Mouse (Mus musculus): ENCODE results near the gene Als2cl. TPM values are rescaled to one million over a fixed set of nuclear protein-coding genes. Genes with fewer than 3 reads are reported as not detected.

The Als2cl gene
- total RNA-seq, 2 experiments from 2014 or later: not detected

DNA sequence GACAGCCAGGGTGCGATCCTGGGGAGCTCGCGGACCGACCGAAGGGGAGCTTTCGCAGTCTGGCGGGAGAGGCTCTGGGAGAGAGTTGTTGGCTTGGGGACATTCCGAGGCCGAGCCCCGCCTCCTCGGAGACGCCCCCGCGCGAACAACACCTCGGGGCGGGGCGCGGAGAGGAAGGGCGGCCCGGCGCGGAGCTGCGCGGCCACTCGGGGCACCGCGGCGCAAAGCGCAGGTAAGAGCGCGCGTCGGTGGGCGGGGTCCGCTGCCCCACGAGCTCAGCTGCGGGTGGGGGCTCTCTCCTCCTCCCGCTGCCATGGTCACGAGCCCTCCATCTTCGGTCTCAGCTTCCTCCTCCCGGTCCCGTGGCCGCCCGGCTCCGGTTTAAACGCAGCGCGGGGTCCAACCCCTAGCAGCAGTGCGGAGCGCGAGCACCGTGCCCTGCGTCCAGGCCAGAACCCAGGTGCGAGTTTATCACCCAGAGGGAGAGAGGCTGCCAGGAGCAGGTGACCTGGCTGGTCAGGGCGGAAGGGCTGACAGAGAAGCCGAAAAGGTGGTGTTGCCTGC lies 410 bp downstream of the Als2cl start, which contains the start of gene Tmie:
Gene Tmie (minus strand): TSS at position 116 of the 564 bp plus-strand sequence.
- ATAC-seq (replicated peaks; ENCODE audit: poor library complexity, severe bottlenecking): peak; percentile 56

DNA sequence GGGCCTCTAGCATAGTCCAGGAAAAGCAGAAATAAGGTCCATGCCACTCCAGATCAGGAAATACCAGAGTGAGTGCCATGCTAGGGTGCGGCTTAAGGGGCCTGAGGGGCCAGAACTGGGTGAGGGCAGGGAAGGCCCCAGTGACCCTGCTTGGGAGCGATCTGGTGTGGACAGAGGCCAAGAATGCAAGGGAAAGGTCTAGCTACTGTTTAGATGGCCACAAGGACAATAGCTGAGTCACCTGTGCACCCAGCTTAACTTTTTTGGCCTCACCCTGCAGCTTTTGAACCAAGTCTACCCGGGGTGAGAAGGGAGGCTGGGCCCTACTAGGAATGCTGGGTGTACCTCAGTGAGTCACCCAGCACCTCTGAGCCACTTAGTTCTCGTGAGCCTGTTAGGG lies 1.1 kb downstream of the Als2cl start:
- ATAC-seq (replicated peaks; ENCODE audit: poor library complexity, severe bottlenecking): peak; percentile 13; the same call in 1 of the 2 replicates

DNA sequence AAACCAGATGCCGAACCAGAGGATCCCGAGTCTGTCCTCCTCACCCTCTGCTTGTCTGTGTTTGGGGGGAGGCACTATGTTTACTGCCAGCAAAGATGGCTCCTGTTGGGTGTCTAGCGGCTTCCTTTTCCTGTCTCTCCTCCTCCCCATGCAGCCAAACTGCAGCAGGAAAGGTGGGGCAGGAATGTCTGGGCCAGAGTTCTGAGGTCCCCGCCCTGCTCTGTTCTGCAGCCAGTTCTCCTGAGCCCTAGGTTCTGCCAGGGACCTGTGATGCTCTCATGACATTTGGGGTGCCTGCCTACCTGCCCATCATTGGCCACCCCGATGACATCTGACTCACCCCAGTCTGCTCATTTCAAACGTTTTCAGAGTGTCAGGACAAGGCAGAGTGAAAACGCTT lies 2.3 kb downstream of the Als2cl start:
- no peak for ATAC-seq (replicated peaks; ENCODE audit: poor library complexity, severe bottlenecking)

DNA sequence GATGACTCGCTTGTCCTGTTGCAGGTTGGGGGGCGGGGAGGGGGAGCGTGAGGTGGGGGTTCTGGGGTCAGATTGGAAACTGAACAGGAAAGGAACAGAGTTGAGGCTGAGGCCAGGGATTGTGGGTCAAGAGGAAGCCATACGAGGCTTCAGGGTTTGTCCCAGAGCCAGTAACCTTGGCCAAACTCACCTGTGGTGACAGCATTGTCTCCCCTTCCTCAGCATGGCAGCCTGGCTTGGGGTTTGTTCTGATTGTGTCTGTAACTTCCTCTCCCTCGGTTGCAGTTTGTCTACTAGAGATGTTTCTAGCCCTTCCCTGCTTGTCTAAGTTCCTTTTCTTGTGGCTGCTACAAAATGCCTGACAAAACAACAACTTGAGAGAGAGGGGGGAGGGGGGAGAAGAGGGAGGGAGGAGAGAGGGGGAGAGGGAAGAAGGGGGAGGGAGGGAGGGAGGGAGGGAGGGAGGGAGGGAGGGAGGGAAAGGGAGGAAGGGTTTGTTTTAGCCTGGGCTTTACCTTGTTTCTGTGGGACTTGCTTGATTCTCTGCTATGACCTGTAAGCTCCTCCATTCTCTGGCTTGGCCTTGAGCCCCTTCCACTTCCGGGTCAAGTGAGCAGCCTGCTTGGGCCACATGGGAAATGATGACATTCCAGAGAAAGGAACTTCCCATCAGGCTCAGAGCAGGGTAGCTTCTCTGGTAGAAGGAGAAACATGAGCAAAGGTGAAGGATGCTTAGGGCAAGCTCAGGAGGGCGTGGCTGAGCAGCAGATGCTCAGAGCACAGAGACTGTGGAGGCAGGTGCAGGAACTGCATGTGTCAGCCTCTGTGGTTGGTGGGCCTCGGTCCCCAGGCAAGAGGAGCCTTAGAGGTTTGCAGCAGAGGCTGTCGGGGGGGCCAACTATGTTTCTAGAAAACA lies 8.0 kb downstream of the Als2cl start:
- ATAC-seq (replicated peaks; ENCODE audit: poor library complexity, severe bottlenecking): no peak; the same call in 1 of the 2 replicates

DNA sequence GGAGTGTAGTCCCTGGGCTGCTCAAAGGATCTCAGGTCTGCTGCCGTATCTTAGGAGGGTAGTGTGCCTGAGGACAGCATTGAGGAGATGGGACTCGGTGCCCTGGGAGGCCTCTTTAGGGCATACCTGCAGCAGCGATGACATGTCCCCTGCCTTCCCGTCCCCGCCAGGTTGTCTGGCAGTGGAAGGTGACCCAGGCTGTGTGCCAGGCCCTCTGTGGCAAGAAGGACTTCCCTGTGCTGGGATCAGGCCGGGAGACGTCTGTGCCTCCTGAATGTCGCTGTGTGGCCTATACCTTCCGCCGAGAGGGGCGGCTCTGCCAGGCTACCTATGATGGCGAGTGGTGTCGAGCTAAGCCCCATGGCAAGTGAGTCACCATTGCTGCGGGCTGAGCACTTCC lies 9.3 kb downstream of the Als2cl start:
- no peak for ATAC-seq (replicated peaks; ENCODE audit: poor library complexity, severe bottlenecking)

DNA sequence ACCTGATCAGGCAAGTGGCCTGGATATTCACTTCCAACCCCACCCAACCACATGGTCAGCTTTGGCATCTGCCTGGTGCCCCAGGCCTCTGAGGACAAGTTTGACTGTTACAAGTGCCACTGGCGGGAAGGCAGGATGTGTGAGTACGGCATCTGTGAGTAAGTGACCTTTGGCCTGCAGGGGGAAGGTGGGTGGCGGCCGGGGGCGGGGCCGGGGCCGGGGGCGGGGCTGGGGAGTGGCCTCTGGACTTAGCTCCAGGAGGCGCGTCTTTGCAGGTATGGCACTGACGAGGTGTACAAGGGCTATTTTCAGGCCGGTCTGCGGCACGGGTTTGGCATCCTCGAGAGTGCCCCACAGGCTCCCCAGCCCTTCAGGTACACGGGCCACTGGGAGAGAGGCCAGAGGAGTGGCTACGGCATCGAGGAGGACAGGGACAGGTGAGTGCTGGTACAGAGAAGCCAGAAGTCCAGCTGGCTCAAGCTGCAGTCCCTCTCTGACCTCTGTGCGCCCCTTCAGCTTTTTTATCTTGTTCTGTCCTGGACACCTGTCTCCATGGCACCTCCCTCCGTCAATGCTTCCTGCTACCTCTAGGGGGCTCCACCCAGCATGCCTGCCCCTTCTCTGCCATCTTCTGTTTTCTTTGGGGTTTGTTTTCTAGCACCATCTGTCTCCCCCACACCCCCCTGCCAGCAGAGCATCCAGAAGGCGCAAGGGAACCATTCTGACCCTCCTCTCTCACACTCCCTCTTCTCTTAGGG lies 10.5 kb downstream of the Als2cl start:
- no peak for ATAC-seq (replicated peaks; ENCODE audit: poor library complexity, severe bottlenecking)

DNA sequence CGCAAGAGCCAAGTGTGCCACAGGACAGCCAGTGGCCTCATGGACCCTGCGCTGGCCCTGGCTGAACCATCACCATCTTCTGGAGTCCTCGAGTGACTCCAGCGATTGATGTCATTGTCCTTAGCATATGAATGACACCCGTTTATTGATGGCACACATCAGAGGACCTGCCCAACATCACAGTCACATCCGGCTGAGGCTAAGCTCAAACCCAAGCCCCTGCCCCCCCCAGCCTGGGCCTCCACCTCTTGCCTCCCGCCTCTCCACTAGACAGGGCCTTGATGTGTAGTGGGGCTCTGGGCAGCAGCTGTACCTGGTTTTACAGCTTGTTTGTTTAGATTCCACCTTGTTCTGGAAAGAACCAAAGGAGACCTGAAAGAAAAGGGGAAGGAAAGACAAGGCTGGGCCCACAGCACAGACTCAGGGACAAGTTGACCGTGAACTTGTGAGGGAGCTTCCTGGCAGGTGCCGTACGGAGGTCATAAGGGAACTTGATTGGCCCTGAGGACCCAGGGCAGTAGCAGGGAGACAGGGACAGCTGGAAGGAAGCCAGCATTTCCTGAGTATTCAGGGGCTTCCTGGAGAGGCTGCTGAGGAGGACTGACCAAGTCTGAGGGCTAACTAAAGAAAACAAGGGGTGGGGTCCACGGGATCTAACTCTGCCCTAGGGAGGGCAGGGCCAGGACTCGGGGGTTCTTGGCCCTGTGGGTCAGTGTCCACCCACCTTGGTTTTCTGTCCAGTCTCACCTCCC lies 11.6 kb downstream of the Als2cl start:
- ATAC-seq (replicated peaks; ENCODE audit: poor library complexity, severe bottlenecking): no peak

DNA sequence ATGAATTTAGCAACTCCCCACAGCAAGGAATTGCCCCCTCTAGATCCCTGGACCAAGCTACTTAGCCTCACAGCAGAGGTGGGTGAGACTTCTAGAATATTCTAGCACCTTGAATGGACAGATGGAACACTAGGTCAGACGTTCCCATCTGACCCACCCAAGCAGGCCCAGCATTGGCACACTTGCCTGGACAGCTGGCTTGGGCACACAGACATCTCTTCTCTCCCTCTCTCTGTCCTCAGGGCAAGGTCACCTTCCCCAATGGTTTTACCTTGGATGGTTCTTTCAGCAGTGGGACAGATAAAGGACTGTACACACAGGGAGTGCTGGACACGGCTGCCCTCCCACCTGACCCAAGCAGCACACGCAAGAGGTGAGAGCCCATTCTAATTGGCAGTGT lies 12.9 kb downstream of the Als2cl start:
- no peak for ATAC-seq (replicated peaks; ENCODE audit: poor library complexity, severe bottlenecking)

DNA sequence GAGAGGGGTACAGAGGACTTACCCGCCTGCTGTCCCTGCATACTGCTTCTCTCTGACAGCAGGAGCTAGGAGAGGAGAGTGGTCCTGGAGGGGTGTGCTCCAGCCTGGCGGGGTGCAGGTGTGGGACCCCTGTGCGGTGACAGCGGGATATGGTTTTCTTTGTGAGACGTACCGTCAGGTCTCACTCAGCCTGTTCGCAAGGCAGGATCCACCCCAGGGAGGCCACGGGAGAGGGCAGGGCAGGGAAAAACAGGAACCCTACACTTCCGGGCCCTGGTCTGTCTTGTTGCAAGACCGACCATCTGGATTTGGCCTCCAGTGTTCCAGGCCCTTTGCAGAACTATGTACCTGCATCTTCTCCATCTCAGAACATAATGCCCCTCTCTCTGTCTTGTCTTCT lies 13.8 kb downstream of the Als2cl start:
- peak; percentile 61 for ATAC-seq (replicated peaks; ENCODE audit: poor library complexity, severe bottlenecking)

DNA sequence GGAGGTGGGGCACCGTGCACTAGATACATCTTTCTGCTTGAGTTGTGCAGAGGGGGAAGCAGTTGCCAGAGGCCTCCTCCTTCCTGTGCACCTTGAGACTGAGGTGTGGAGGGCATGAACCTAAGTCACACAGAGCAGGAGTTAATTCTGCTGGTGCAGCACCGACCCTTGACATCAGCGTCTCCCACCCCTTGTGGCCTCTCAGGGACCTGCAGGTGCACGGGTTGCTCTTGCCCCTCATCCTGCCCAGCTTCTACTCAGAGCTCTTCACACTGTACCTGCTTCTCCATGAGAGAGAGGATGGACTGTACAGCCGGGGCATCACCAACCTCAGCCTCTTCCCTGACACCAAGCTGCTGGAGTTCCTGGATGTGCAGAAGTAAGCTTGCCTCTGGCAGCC lies 15.8 kb downstream of the Als2cl start:
- ATAC-seq (replicated peaks; ENCODE audit: poor library complexity, severe bottlenecking): no peak

DNA sequence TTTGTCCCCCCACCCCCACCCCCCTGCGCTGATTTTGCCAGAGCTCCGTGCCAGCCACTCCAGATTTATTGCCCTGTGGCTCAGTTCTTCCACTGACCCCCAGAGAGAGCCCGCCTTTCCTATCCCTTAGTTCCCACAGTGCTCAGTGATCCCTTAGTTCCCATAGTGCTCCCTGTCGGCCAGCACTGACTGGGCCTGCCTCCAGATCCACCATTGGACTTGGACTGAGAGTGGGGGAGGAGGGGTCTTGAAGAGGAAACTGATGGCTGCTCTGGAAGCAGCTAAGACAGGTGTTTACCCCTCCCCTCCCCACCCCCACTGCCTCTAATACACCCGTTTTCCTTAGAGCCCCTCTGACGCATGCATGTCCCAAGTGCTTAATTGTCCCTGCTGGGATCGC lies 16.3 kb downstream of the Als2cl start:
- no peak for ATAC-seq (replicated peaks; ENCODE audit: poor library complexity, severe bottlenecking)

DNA sequence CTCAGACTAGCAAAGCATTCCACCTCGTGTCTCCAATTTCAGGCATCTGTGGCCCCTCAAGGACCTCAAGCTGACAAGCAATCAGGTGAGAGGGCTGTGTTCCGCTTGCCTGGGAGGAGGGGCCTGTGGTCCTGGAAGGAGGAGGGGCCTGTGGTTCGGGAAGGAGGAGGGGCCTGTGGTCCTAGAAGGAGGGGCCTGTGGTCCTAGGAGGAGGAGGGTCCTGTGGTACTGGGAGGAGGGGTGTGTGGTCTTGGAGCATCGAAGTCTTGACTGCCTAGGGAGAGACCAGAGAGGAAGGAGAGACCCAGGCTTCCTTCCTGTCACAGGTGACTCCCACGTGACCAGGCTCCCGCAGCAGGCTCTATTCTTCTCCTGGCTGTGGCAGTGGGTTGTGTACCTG lies 16.9 kb downstream of the Als2cl start:
- peak; percentile 60 for ATAC-seq (replicated peaks; ENCODE audit: poor library complexity, severe bottlenecking)

DNA sequence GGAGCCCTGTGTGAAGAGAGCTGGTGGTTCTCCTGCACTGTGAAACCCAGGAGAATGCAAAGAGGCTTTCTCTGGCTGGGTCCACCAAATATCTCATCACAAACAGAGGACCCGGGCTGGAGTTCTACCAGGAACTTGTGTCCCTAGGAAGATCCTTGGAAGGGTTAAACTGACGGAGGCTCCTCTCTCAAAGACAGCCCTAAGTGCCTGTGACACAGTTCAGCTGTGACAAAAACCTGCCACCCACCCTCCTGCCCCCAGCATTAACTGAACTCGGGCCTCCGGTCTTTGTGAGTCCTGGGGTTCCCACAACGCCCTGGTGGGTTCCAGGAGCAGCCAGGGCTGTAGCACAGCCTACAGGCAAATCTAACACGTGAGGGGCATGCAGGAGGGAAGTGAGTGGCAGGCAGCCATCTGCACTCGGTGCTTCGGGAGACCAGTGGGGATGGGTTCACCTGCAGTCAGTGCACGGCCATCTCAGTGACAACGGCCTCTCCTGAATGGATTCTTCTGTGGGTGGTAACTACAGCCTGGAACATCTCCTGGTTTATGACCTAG lies 19.9 kb downstream of the Als2cl start:
- ATAC-seq (replicated peaks; ENCODE audit: poor library complexity, severe bottlenecking): no peak

DNA sequence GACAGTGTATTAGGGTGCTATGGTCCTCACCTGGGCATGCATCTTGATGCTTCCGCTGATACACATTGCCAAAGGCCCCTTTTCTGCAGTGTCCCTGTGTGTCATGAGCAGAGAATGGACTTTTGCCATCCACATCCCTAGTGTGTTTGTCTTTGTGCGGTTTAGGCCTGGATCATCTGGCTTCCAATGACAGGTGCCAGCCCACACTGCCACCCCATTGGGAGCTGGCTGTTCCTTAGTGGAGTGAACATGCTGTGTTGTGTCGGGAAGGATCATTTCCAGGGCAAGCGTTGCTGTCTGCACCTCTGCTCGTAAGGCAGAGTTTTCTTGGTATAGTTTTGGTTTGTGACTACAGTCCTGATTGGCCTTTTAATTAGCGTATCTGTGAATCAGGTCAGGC lies 21.5 kb downstream of the Als2cl start:
- ATAC-seq (replicated peaks; ENCODE audit: poor library complexity, severe bottlenecking): no peak

DNA sequence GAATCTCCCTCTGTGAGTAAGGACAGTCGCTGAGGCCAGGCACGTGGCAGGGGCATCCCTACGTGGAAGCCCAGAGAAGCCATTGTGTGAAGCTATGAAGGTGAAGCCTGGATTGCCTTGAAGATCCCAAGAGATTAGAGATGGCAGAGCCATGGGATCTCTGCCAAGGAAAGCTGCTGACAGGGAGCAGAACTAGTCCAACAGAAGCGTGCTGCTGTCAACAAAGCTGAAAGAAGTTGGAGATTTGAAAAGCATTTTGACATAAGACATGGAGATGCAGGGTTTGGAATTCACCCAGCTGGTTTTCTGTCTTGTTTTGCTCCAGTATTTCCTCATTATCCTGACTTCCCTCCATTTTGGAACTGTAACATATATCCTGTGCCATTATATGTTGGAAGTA lies 22.6 kb downstream of the Als2cl start:
- ATAC-seq (replicated peaks; ENCODE audit: poor library complexity, severe bottlenecking): no peak

DNA sequence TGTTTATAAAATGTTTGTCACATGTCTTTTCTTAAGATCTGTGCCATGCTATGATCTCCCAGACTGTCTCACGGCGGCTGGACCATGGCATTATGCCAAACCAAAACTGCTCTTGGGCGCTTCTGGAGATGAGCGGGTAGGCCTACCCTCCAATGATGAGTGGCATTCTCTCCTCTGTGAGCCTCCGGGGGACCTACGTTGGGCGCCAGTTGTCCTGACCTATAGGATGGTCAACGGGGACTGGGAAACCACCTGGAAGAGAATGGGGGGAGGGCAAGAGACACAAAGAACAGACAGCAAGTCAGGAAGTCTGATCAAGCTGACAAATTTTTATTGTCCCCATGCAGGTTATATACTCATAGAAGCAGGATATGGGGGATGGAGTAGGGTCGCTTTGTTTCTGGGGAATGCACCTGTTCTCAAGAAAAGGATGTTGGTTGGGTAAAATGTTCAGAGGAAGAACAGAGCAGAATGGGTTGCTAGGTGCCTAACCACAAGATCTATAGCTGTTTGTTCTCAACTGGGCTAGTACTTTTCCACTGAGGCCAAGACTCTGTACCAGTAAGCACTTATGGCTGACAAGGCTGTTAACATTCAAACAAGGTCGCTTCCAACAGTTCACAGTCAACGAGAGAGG lies 27.6 kb downstream of the Als2cl start:
- no peak for ATAC-seq (replicated peaks; ENCODE audit: poor library complexity, severe bottlenecking)

DNA sequence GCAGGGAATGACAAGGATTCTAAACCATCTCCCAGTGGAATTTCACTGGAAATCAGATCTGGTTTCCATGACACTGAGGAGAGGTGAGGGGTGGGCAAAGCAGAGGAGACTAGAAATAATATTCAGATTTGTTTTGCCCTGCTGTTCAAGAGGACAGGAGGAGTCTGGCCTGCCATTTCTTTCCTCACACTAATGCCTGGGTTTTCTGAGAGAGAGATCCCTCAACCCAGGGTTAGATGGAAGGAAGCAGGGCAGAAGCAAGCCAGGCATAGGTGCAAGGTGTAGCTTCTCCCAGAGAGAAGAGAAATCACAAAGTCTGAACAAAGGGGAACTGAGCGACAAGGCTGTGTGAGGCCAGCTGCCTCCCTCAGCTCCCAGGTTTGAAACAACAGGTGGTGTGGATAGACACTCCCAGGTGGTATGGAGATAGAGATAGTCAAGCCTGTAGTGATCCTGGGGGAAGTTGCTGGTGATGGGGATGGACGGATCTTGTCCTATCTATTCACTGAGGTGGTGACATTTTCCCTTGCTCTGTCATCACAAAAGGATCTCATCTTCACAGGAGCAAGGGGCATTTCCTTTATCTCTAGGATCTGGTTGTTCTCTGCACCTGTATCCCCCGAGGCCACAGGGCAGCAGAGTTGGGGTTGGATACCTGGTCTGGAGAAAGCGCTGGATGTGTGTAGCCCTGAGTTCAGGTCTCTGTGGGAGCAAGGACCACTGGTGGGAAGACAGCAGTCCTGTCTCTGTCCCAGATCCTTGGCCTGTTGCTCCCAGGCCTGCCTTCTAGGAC lies 28.4 kb downstream of the Als2cl start:
- ATAC-seq (replicated peaks; ENCODE audit: poor library complexity, severe bottlenecking): no peak

DNA sequence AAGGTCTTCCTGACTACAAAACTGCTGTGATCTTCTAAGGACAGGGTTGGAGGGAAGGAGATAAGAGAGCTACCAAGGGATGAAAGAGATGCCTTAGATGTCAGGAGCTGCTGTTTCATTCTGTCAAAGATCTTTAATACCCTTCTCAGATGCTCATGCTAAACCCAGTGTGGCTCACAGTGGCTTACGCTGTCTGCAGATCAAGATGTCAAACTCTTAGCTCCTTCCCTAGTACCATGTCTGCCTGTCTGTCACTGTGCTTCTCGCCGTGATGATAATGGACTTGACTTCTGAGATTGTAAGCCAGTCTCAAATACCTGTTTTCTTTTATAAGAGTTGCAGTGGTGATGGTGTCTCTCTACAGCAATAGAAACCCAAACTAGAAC lies 29.0 kb downstream of the Als2cl start:
- no peak for ATAC-seq (replicated peaks; ENCODE audit: poor library complexity, severe bottlenecking)
